Mouse (Mus musculus) E14TG2a.4 (cell line): Measurements from ENCODE around the gene Mpz.

Source experiments
- CTCF ChIP-seq: conservative IDR thresholded peaks from 2 replicates; pipeline ENCODE4 v1.5.1; 2014; ENCODE audit warnings: low read length
- POU5F1 ChIP-seq: IDR thresholded peaks from 2 replicates; pipeline ENCODE4 v1.6.1; 2014; ENCODE audit warnings: low read length, borderline replicate concordance

DNA sequence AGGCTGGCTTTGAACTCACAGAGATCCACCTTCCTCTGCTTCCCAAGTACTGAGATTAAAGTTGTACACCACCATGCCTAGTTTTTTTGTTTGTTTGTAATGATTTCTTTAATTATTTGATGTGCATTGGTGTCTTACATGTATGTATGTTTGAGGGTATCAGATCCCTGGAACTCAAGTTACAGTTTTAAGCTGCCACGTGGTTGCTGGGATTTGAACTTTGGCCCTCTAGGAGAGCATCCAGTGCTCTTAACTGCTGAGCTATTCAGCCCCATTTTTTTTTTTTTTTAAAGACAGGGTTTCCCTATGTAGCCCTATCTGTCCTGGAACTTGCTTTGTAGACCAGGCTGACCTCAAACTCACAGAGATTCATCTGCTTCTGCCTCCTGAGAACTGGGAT, 19.5 kb upstream of the Mpz start:
- TF ChIP-seq CTCF, result no peak
- no peak for TF ChIP-seq POU5F1
